Mouse (Mus musculus) liver, embryonic 15.5 days (tissue): ENCODE data around the gene Ppil1. TPM values are rescaled to one million over a fixed set of nuclear protein-coding genes. Genes with fewer than 3 reads are reported as not detected.
"Not testable (repeated sequence)": the region's sequence is repeated elsewhere in the genome, so short reads cannot be mapped to it uniquely, and the experiment has no call there.

Experiments used
- ATAC-seq: fragments of 200-750 bp; cut with Nextera tagmentation; 2 replicates; pipeline ENCODE4 v1.8.0; 2017; ENCODE audit warnings: moderate number of reproducible peaks, mild to moderate bottlenecking, moderate library complexity; ENCODE audit not compliant: insufficient read depth
- H3K27ac ChIP-seq: fragments of 300-500 bp; sonication (generic); replicated peaks from 2 replicates; pipeline ENCODE4 v1.5.1; 2015; ENCODE audit warnings: mild to moderate bottlenecking, inconsistent platforms
- H3K27me3 ChIP-seq: fragments of 300-500 bp; sonication (generic); 2 replicates; pipeline ENCODE4 v1.6.1; 2015; ENCODE audit warnings: mild to moderate bottlenecking, inconsistent platforms
- H3K36me3 ChIP-seq: fragments of 300-500 bp; sonication (generic); replicated peaks from 2 replicates; pipeline ENCODE4 v1.6.1; 2015; ENCODE audit warnings: moderate library complexity, mild to moderate bottlenecking, inconsistent platforms
- H3K4me1 ChIP-seq: fragments of 300-500 bp; sonication (generic); replicated peaks from 2 replicates; pipeline ENCODE4 v1.6.1; 2015; ENCODE audit warnings: inconsistent platforms
- H3K4me2 ChIP-seq: fragments of 300-500 bp; sonication (generic); 2 replicates; pipeline ENCODE4 v1.6.1; 2015; ENCODE audit warnings: moderate library complexity, mild to moderate bottlenecking, inconsistent platforms
- H3K4me3 ChIP-seq: fragments of 300-500 bp; sonication (generic); replicated peaks from 2 replicates; pipeline ENCODE4 v1.5.1; 2015; ENCODE audit warnings: mild to moderate bottlenecking, inconsistent platforms
- H3K9ac ChIP-seq: fragments of 300-500 bp; sonication (generic); 2 replicates; pipeline ENCODE4 v1.6.1; 2015; ENCODE audit warnings: moderate library complexity, mild to moderate bottlenecking, inconsistent platforms
- H3K9me3 ChIP-seq: fragments of 300-500 bp; sonication (generic); replicated peaks from 2 replicates; pipeline ENCODE4 v1.6.1; 2016; ENCODE audit warnings: inconsistent platforms
- WGBS: fragments of 180-500 bp; shearing (Covaris S2); methylation state at CpG from one replicate; pipeline ENCODE4 v1.1.7; 2015; ENCODE audit warnings: mixed read lengths; ENCODE audit not compliant: insufficient replicate concordance; 5-methylcytosine and 5-hydroxymethylcytosine counted together
- polyA plus RNA-seq: library from polyadenylated mRNA; unstranded; fragments of >200 nt; fragmentation: Nextera tagmentation; extraction: Ambion mirVana; gene quantifications from 2 replicates; pipeline ENCODE4 v1.2.1, GENCODE M21; 2015

The Ppil1 gene
- polyA plus RNA-seq, 1 experiment from 2014 or later = 86.2 TPM

DNA sequence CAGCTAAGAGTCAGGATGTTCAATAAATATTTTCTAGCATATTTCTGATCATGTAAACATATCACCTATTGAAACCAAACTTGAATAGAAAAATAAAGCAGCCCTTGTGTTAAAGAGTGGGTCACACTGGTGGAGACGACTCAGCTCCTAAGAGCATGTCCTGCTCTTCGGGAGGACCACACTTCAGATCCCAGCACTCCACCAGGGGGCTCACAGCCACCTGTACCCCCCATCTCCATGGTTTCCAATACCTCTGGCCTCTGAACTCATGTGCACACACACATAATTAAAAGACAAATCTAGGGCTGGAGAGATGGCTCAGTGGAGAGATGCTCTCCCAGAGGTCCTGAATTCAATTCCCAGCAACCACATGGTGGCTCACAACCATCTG is 1.7 kb downstream of the Ppil1 start:
- Histone ChIP-seq H3K9me3 (no peaks in the 10 kb centered on the region), H3K27ac (no peak overlapping the region), H3K4me2 (peak overlapping the region; percentile 82), H3K27me3 (no peaks in the 10 kb centered on the region), H3K9ac (peak overlapping the region; percentile 93; the same call in 1 of the 2 replicates), H3K36me3 (peaks cover 51% of the 10 kb centered on the region), H3K4me1 (peaks cover 78% of the 10 kb centered on the region), H3K4me3 (peak overlapping the region; percentile 96)
- 24% methylated on average over 2 of the region's 2 CpGs for WGBS
- no peak for ATAC-seq

DNA sequence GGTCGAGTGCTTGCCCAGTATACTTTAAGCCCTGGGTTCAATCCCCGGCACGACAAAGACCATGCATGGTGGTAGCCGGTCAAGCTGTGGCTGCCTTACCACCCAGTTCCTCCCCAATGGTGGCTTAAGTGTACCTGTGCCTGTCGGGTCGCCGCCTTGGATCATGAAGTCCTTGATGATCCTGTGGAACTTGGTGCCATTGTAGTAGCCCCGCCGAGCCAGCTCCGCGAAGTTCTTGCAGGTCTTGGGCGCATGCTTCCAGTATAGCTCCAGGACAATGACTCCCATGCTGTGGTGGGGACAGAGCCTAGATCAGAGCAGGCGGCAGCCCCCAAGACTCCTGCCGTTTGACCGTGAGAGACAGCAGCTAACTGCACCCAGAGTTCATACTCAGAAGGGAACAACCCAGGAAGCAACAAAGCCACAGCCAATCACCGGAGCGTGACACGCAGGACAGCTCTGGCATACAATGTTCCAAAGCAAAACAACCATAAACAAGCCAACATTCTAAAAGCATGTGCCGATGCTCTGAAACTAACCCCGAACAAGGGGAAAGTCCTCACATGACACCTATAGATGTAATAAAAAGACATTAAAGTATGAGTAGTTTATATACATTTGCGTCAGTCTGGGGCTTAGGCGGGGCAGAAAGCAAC is 2.3 kb downstream of the Ppil1 start:
- Histone ChIP-seq H3K4me1 (peaks cover 82% of the 10 kb centered on the region), H3K9ac (peak overlapping the region; percentile 93; the same call in 1 of the 2 replicates), H3K4me3 (peak overlapping the region; percentile 96), H3K27me3 (no peaks in the 10 kb centered on the region), H3K4me2 (peak overlapping the region; percentile 82), H3K27ac (no peak overlapping the region), H3K9me3 (no peaks in the 10 kb centered on the region), H3K36me3 (peaks cover 56% of the 10 kb centered on the region)
- ATAC-seq = no peak
- WGBS = 77% methylated on average over 22 of the region's 22 CpGs

GRCm38 (mm10) chr17:29260501-29260900 is 3.5 kb downstream of the Ppil1 start:
- 81% methylated on average over 15 of the region's 15 CpGs for WGBS
- no peak overlapping the region for H3K9ac ChIP-seq
- H3K4me1 ChIP-seq = peaks cover 79% of the 10 kb centered on the region
- H3K4me3 ChIP-seq = no peak overlapping the region
- no peak for ATAC-seq
- no peaks in the 10 kb centered on the region for H3K27me3 ChIP-seq
- no peaks in the 10 kb centered on the region for H3K9me3 ChIP-seq
- peak overlapping the region; percentile 3; the same call in 1 of the 2 replicates for H3K4me2 ChIP-seq
- H3K36me3 ChIP-seq = peaks cover 68% of the 10 kb centered on the region
- peak overlapping the region; percentile 29 for H3K27ac ChIP-seq

- Histone ChIP-seq H3K27me3 (no peaks in the 10 kb centered on the region), H3K4me2 (peak overlapping the region; percentile 5), H3K27ac (0 out of 2 replicates have a peak overlapping the region, but pooled peaks have one; percentile 29), H3K9me3 (no peaks in the 10 kb centered on the region), H3K4me3 (no peak overlapping the region), H3K4me1 (peaks cover 69% of the 10 kb centered on the region), H3K9ac (no peak overlapping the region), H3K36me3 (peaks cover 78% of the 10 kb centered on the region)
- peak; percentile 28; the same call in 1 of the 2 replicates for ATAC-seq
- WGBS = 3% methylated on average over 3 of the region's 3 CpGs
These were observed 4.5 kb downstream of the Ppil1 start for GRCm38 (mm10) chr17:29259489-29259888.

DNA sequence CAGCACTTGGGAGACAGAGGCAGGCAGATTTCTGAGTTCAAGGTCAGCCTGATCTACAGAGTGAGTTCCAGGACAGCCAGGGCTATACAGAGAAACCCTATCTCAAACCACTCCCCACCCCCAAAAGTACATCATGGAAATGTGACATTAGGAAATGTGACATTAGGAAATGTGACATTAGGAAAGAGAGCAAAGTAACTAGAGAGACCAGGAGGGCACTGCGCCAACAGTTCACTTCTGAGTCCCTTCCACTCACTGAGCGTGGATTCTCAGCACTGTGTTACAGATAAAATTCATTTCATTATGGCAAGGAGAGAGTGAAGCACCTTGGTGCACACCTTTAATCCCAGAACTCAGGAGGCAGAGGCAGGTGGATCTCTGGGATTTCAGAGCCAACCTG is 5.1 kb downstream of the Ppil1 start:
- H3K36me3 ChIP-seq = peaks cover 84% of the 10 kb centered on the region
- H3K27me3 ChIP-seq = no peaks in the 10 kb centered on the region
- peaks cover 68% of the 10 kb centered on the region for H3K4me1 ChIP-seq
- 82% methylated on average over 2 of the region's 2 CpGs for WGBS
- ATAC-seq = no peak
- no peaks in the 10 kb centered on the region for H3K9me3 ChIP-seq
- no peak overlapping the region for H3K4me3 ChIP-seq
- H3K4me2 ChIP-seq = peak overlapping the region; percentile 5
- H3K27ac ChIP-seq = peak overlapping the region; percentile 38; the same call in 1 of the 2 replicates
- no peak overlapping the region for H3K9ac ChIP-seq

GRCm38 (mm10) chr17:29258025-29258558 is 5.9 kb downstream of the Ppil1 start:
- ATAC-seq = no peak
- WGBS = 81% methylated on average over 10 of the region's 10 CpGs
- Histone ChIP-seq H3K4me2 (no peak overlapping the region), H3K9ac (no peak overlapping the region), H3K27me3 (no peaks in the 10 kb centered on the region), H3K4me1 (peaks cover 73% of the 10 kb centered on the region), H3K36me3 (peaks cover 91% of the 10 kb centered on the region), H3K27ac (no peak overlapping the region; the same call in 1 of the 2 replicates), H3K4me3 (no peak overlapping the region), H3K9me3 (no peaks in the 10 kb centered on the region)

- 71% methylated on average over 10 of the region's 10 CpGs for WGBS
- ATAC-seq = no peak
- Histone ChIP-seq H3K4me1 (peaks cover 70% of the 10 kb centered on the region), H3K27ac (no peak overlapping the region), H3K4me3 (no peak overlapping the region), H3K4me2 (no peak overlapping the region), H3K36me3 (peaks cover 99% of the 10 kb centered on the region), H3K27me3 (no peaks in the 10 kb centered on the region), H3K9me3 (no peaks in the 10 kb centered on the region), H3K9ac (no peak overlapping the region)
These were observed 6.9 kb downstream of the Ppil1 start for GRCm38 (mm10) chr17:29257001-29257511.

DNA sequence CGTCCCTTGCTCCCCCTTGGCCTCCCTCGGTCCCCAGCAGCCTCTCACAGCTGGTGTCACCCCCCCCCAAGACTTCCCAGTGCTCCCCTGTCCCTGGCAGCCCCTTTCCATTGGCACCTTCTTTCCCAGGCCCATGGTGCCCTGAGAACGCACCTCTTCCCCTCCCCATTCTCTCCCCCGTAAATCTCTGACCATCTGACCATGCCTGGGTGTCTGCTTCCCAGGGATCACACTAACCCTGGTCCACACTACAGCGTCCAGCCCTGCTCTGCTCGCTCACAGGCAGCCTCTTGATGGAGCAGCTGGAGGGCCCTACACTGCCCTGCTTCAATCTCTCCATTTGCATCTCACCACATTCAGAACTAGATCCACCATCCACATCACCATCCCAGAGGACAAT is 7.5 kb downstream of the Ppil1 start:
- no peak for ATAC-seq

DNA sequence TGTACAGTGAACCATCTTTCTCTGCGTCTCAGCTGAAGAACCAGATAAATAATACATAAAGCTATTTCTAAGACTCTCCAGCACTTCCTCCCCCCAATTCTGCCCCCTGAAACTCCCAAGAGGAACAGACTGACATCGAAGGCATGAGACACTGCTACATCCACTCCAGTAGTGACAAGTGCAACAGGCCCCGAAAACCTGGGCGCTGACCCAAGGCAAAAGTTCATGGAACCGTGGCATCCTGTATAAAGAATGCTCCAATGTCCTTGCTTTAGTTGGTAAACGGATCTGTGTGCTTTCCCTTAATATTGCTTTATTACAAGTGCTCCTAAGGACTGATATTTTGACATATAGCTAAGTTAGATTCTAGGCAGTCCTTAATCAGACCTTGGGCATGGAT is 9.2 kb downstream of the Ppil1 start:
- H3K9me3 ChIP-seq, H3K27ac ChIP-seq, ATAC-seq, H3K9ac ChIP-seq, H3K4me3 ChIP-seq, H3K4me2 ChIP-seq, H3K27me3 ChIP-seq: not testable (repeated sequence)
- peaks cover 99% of the 10 kb centered on the region for H3K36me3 ChIP-seq
- 90% methylated on average over 6 of the region's 6 CpGs for WGBS
- H3K4me1 ChIP-seq = peaks cover 54% of the 10 kb centered on the region

More for the DNA sequence above, 7.5 kb downstream of the Ppil1 start:
- no peak overlapping the region for H3K4me3 ChIP-seq
- H3K4me1 ChIP-seq = peaks cover 69% of the 10 kb centered on the region
- H3K4me2 ChIP-seq = no peak overlapping the region
- H3K36me3 ChIP-seq = peaks cover 99% of the 10 kb centered on the region
- H3K27ac ChIP-seq = no peak overlapping the region
- no peaks in the 10 kb centered on the region for H3K9me3 ChIP-seq
- no peaks in the 10 kb centered on the region for H3K27me3 ChIP-seq
- no peak overlapping the region for H3K9ac ChIP-seq
- 87% methylated on average over 6 of the region's 6 CpGs for WGBS

- H3K9ac ChIP-seq = no peak overlapping the region
- peaks cover 97% of the 10 kb centered on the region for H3K36me3 ChIP-seq
- H3K27me3 ChIP-seq = no peaks in the 10 kb centered on the region
- WGBS = 77% methylated on average over 9 of the region's 9 CpGs
- no peak overlapping the region for H3K4me2 ChIP-seq
- peaks cover 44% of the 10 kb centered on the region for H3K4me1 ChIP-seq
- H3K4me3 ChIP-seq = no peak overlapping the region
- no peak for ATAC-seq
- no peak overlapping the region for H3K27ac ChIP-seq
- H3K9me3 ChIP-seq = no peaks in the 10 kb centered on the region
These were observed 10.3 kb downstream of the Ppil1 start for GRCm38 (mm10) chr17:29253684-29254083.

- ATAC-seq = no peak
- H3K27ac ChIP-seq = peak overlapping the region; percentile 24; the same call in 1 of the 2 replicates
- peaks cover 39% of the 10 kb centered on the region for H3K4me1 ChIP-seq
- no peaks in the 10 kb centered on the region for H3K9me3 ChIP-seq
- no peak overlapping the region for H3K4me3 ChIP-seq
- H3K27me3 ChIP-seq = no peaks in the 10 kb centered on the region
- H3K36me3 ChIP-seq = peaks cover 93% of the 10 kb centered on the region
- H3K4me2 ChIP-seq = no peak overlapping the region
- WGBS = 57% methylated on average over 2 of the region's 2 CpGs
- no peak overlapping the region for H3K9ac ChIP-seq
These were observed 10.8 kb downstream of the Ppil1 start for GRCm38 (mm10) chr17:29253236-29253635.
